Mouse (Mus musculus) lung, embryonic 15.5 days (tissue): ENCODE measurements around the gene Cdhr4. TPM values are rescaled to one million over a fixed set of nuclear protein-coding genes. Genes with fewer than 3 reads are reported as not detected.

Experiments used
- ATAC-seq: fragments of 200-750 bp; cut with Nextera tagmentation; 2 replicates; pipeline ENCODE4 v1.8.0; 2017; ENCODE audit warnings: moderate number of reproducible peaks, borderline replicate concordance; ENCODE audit not compliant: low FRiP score, low TSS enrichment; ENCODE audit errors: extremely low read depth
- H3K27ac ChIP-seq: fragments of 300-500 bp; sonication (generic); 2 replicates; pipeline ENCODE4 v1.5.1; 2015; ENCODE audit warnings: moderate library complexity, mild to moderate bottlenecking, inconsistent platforms
- H3K27me3 ChIP-seq: fragments of 300-500 bp; sonication (generic); 2 replicates; pipeline ENCODE4 v1.6.1; 2015; ENCODE audit warnings: inconsistent platforms
- H3K36me3 ChIP-seq: fragments of 300-500 bp; sonication (generic); 2 replicates; pipeline ENCODE4 v1.6.1; 2015; ENCODE audit warnings: inconsistent platforms
- H3K4me1 ChIP-seq: fragments of 300-500 bp; sonication (generic); 2 replicates; pipeline ENCODE4 v1.6.1; 2015; ENCODE audit warnings: inconsistent platforms
- H3K4me2 ChIP-seq: fragments of 300-500 bp; sonication (generic); 2 replicates; pipeline ENCODE4 v1.6.1; 2015; ENCODE audit warnings: inconsistent platforms, mild to moderate bottlenecking, moderate library complexity
- H3K4me3 ChIP-seq: fragments of 300-500 bp; sonication (generic); 2 replicates; pipeline ENCODE4 v1.5.1; 2015; ENCODE audit warnings: mild to moderate bottlenecking, inconsistent platforms
- H3K9ac ChIP-seq: fragments of 300-500 bp; sonication (generic); 2 replicates; pipeline ENCODE4 v1.6.1; 2015; ENCODE audit warnings: inconsistent platforms
- H3K9me3 ChIP-seq: fragments of 300-500 bp; sonication (generic); 2 replicates; pipeline ENCODE4 v1.6.1; 2016; ENCODE audit warnings: inconsistent platforms
- WGBS: fragments of 180-500 bp; shearing (Covaris S2); methylation state at CpG from one replicate; pipeline ENCODE4 v1.1.7; 2015; 5-methylcytosine and 5-hydroxymethylcytosine counted together
- polyA plus RNA-seq: library from polyadenylated mRNA; unstranded; fragments of >200 nt; fragmentation: Nextera tagmentation; extraction: Ambion mirVana; gene quantifications from 2 replicates; pipeline ENCODE4 v1.2.1, GENCODE M21; 2015

Gene Cdhr4
- polyA plus RNA-seq, 1 experiment from 2014 or later: 6.1 TPM

GRCm38 (mm10) chr9:108032126-108032525, 39.8 kb downstream of the Cdhr4 start:
- Histone ChIP-seq H3K9ac (no peak overlapping the region), H3K4me1 (no peaks in the 10 kb centered on the region), H3K4me2 (no peak overlapping the region), H3K27ac (no peak overlapping the region), H3K27me3 (no peaks in the 10 kb centered on the region), H3K36me3 (peaks cover 44% of the 10 kb centered on the region), H3K4me3 (no peak overlapping the region), H3K9me3 (no peaks in the 10 kb centered on the region)
- WGBS: 89% methylated on average over 5 of the region's 5 CpGs
- no peak for ATAC-seq

- no peak overlapping the region for H3K9ac ChIP-seq
- H3K27ac ChIP-seq: no peak overlapping the region
- peaks cover 50% of the 10 kb centered on the region for H3K36me3 ChIP-seq
- no peak for ATAC-seq
- no peaks in the 10 kb centered on the region for H3K27me3 ChIP-seq
- H3K4me1 ChIP-seq: no peaks in the 10 kb centered on the region
- no peaks in the 10 kb centered on the region for H3K9me3 ChIP-seq
- no peak overlapping the region for H3K4me3 ChIP-seq
- H3K4me2 ChIP-seq: no peak overlapping the region
- WGBS: 82% methylated on average over 2 of the region's 2 CpGs
Measured at GRCm38 (mm10) chr9:108035331-108036156, 43.2 kb downstream of the Cdhr4 start.

- Histone ChIP-seq H3K27me3 (no peaks in the 10 kb centered on the region), H3K27ac (no peak overlapping the region), H3K9ac (no peak overlapping the region), H3K4me1 (peaks cover 17% of the 10 kb centered on the region), H3K9me3 (no peaks in the 10 kb centered on the region), H3K36me3 (peaks cover 52% of the 10 kb centered on the region), H3K4me3 (no peak overlapping the region), H3K4me2 (no peak overlapping the region)
- 97% methylated on average over 8 of the region's 8 CpGs for WGBS
- ATAC-seq: no peak
Measured at GRCm38 (mm10) chr9:108044751-108045492, 52.6 kb downstream of the Cdhr4 start.

- H3K36me3 ChIP-seq: peaks cover 54% of the 10 kb centered on the region
- H3K27me3 ChIP-seq: no peaks in the 10 kb centered on the region
- no peak overlapping the region for H3K4me3 ChIP-seq
- WGBS: 91% methylated on average over 4 of the region's 4 CpGs
- H3K9ac ChIP-seq: no peak overlapping the region
- no peak overlapping the region for H3K4me2 ChIP-seq
- H3K27ac ChIP-seq: no peak overlapping the region
- ATAC-seq: no peak
- no peaks in the 10 kb centered on the region for H3K9me3 ChIP-seq
- peaks cover 23% of the 10 kb centered on the region for H3K4me1 ChIP-seq
Measured at GRCm38 (mm10) chr9:108046582-108046981, 54.3 kb downstream of the Cdhr4 start.

- H3K27me3 ChIP-seq: no peaks in the 10 kb centered on the region
- H3K36me3 ChIP-seq: peaks cover 43% of the 10 kb centered on the region
- H3K4me3 ChIP-seq: peak overlapping the region; percentile 70
- ATAC-seq: no peak
- WGBS: 42% methylated on average over 17 of the region's 17 CpGs
- peak overlapping the region; percentile 62 for H3K27ac ChIP-seq
- H3K4me2 ChIP-seq: peak overlapping the region; percentile 88
- peak overlapping the region; percentile 45 for H3K9ac ChIP-seq
- H3K9me3 ChIP-seq: no peaks in the 10 kb centered on the region
- H3K4me1 ChIP-seq: peaks cover 28% of the 10 kb centered on the region
Measured at GRCm38 (mm10) chr9:108047601-108048565, 55.6 kb downstream of the Cdhr4 start.

- H3K9ac ChIP-seq: peak overlapping the region; percentile 45
- ATAC-seq: peak; percentile 50
- peak overlapping the region; percentile 62 for H3K27ac ChIP-seq
- peaks cover 34% of the 10 kb centered on the region for H3K4me1 ChIP-seq
- H3K4me3 ChIP-seq: peak overlapping the region; percentile 70
- H3K9me3 ChIP-seq: no peaks in the 10 kb centered on the region
- H3K27me3 ChIP-seq: no peaks in the 10 kb centered on the region
- WGBS: 2% methylated on average over 19 of the region's 19 CpGs
- H3K4me2 ChIP-seq: peak overlapping the region; percentile 88
- peaks cover 38% of the 10 kb centered on the region for H3K36me3 ChIP-seq
Measured at GRCm38 (mm10) chr9:108048566-108048955, 56.3 kb downstream of the Cdhr4 start.

- peak within 1 kb of the TSS; percentile 79 for H3K9ac ChIP-seq
- H3K27me3 ChIP-seq: no peaks in the 10 kb centered on the region
- peak within 1 kb of the TSS; percentile 70 for H3K4me3 ChIP-seq
- ATAC-seq: peak; percentile 94
- no peaks in the 10 kb centered on the region for H3K9me3 ChIP-seq
- 1% methylated on average over 36 of the region's 39 CpGs for WGBS
- peak within 1 kb of the TSS; percentile 88 for H3K4me2 ChIP-seq
- peaks cover 40% of the 10 kb centered on the region for H3K36me3 ChIP-seq
- peaks cover 36% of the 10 kb centered on the region for H3K4me1 ChIP-seq
- peak within 1 kb of the TSS; percentile 62 for H3K27ac ChIP-seq
Measured at GRCm38 (mm10) chr9:108049016-108049455, 56.7 kb downstream of the Cdhr4 start, which contains the start of gene Gmppb. TSS of gene Gmppb (plus strand) at chr9:108049242.

Other genes starting within 250 kb of the Cdhr4 start
- gene Rbm5, start 221.5 kb upstream of the Cdhr4 start, polyA plus RNA-seq: 188 and 202 TPM in 2 replicates
- gene Rbm6, start 119.3 kb upstream of the Cdhr4 start, polyA plus RNA-seq: 68.7 and 74.0 TPM in 2 replicates
- gene Mon1a, start 104.3 kb upstream of the Cdhr4 start, polyA plus RNA-seq: 11.0 and 12.6 TPM in 2 replicates
- gene Mst1r, start 85.6 kb upstream of the Cdhr4 start, polyA plus RNA-seq: 4.4 TPM in 2 replicates
- gene Actl11, start 64.0 kb upstream of the Cdhr4 start, polyA plus RNA-seq: not detected in 2 replicates
- 2.8 and 3.1 TPM in 2 replicates for gene Camkv, start 56.8 kb upstream of the Cdhr4 start, polyA plus RNA-seq
- 26.8 and 31.5 TPM in 2 replicates for gene Traip, start 42.4 kb upstream of the Cdhr4 start, polyA plus RNA-seq
- gene Uba7, start 17.0 kb upstream of the Cdhr4 start, polyA plus RNA-seq: 22.3 and 22.8 TPM in 2 replicates
- gene Gm20661, start 9.4 kb upstream of the Cdhr4 start, polyA plus RNA-seq: 3.5 and 3.6 TPM in 2 replicates
- 68.7 and 76.6 TPM in 2 replicates for gene Inka1, start 6.6 kb upstream of the Cdhr4 start, polyA plus RNA-seq
- 0.44 and 0.72 TPM in 2 replicates for gene Gm20662, start 3.9 kb downstream of the Cdhr4 start, polyA plus RNA-seq
- 49.4 and 53.7 TPM in 2 replicates for gene Ip6k1, start 10.0 kb downstream of the Cdhr4 start, polyA plus RNA-seq
- 28.6 and 30.9 TPM in 2 replicates for gene Gmppb, start 56.7 kb downstream of the Cdhr4 start, polyA plus RNA-seq
- gene Amigo3, start 60.7 kb downstream of the Cdhr4 start, polyA plus RNA-seq: 2.5 and 2.9 TPM in 2 replicates
- gene Mst1, start 87.9 kb downstream of the Cdhr4 start, polyA plus RNA-seq: 0.25 and 0.35 TPM in 2 replicates
- 22.3 and 28.4 TPM in 2 replicates for gene Rnf123, start 90.8 kb downstream of the Cdhr4 start, polyA plus RNA-seq
- 57.8 and 59.1 TPM in 2 replicates for gene Apeh, start 102.1 kb downstream of the Cdhr4 start, polyA plus RNA-seq
- 0.19 and 0.34 TPM in 2 replicates for gene Bsn, start 197.9 kb downstream of the Cdhr4 start, polyA plus RNA-seq